Mouse (Mus musculus) bone marrow macrophage, adult 2 months (primary cell): ENCODE results near the gene Ube2j2.

Experiments
- CTCF ChIP-seq: IDR thresholded peaks from 2 replicates; pipeline ENCODE4 v1.5.1; 2012; ENCODE audit warnings: low read depth, mild to moderate bottlenecking, low read length, moderate library complexity
- POLR2A ChIP-seq: IDR thresholded peaks from 2 replicates; pipeline ENCODE4 v1.6.1; 2012; ENCODE audit warnings: mild to moderate bottlenecking, low read depth, low read length, borderline replicate concordance

- TF ChIP-seq POLR2A (no peak), CTCF (no peak)
Observed at GRCm38 (mm10) chr4:155962167-155962971, 18.7 kb downstream of the Ube2j2 start, which contains the start of gene C1qtnf12.
